Mouse (Mus musculus) midbrain, embryonic 11.5 days (tissue): ENCODE results near the gene Cox20. TPM values are rescaled to one million over a fixed set of nuclear protein-coding genes. Genes with fewer than 3 reads are reported as not detected.
"Not testable (repeated sequence)": the region's sequence is repeated elsewhere in the genome, so short reads cannot be mapped to it uniquely, and the experiment has no call there.

Source experiments
- ATAC-seq: fragments of 200-750 bp; cut with Nextera tagmentation; 2 replicates; pipeline ENCODE4 v1.8.0; 2017; ENCODE audit warnings: moderate TSS enrichment, moderate library complexity; ENCODE audit not compliant: low FRiP score
- DNase-seq: peaks from one replicate; pipeline ENCODE4 v3.0.0; 2015; ENCODE audit warnings: low spot score; ENCODE audit errors: missing footprints
- H3K27ac ChIP-seq: fragments of 300-500 bp; sonication (generic); 2 replicates; pipeline ENCODE4 v1.5.1; 2014; ENCODE audit warnings: low read depth, low read length
- H3K27me3 ChIP-seq: fragments of 300-500 bp; sonication (generic); 2 replicates; pipeline ENCODE4 v1.6.1; 2014; ENCODE audit warnings: mild to moderate bottlenecking, low read length, moderate library complexity, mixed read lengths; ENCODE audit not compliant: control insufficient read depth, insufficient read depth
- H3K36me3 ChIP-seq: fragments of 300-500 bp; sonication (generic); 2 replicates; pipeline ENCODE4 v1.6.1; 2014; ENCODE audit warnings: mild to moderate bottlenecking, low read length, moderate library complexity, mixed read lengths; ENCODE audit not compliant: control insufficient read depth, insufficient read depth
- H3K4me1 ChIP-seq: fragments of 300-500 bp; sonication (generic); 2 replicates; pipeline ENCODE4 v1.6.1; 2014; ENCODE audit warnings: low read length; ENCODE audit not compliant: control insufficient read depth, insufficient read depth
- H3K4me2 ChIP-seq: fragments of 300-500 bp; sonication (generic); 2 replicates; pipeline ENCODE4 v1.6.1; 2014; ENCODE audit warnings: mild to moderate bottlenecking, moderate library complexity
- H3K4me3 ChIP-seq: fragments of 300-500 bp; sonication (generic); 2 replicates; pipeline ENCODE4 v1.5.1; 2014; ENCODE audit warnings: low read depth, low read length
- H3K9ac ChIP-seq: fragments of 300-500 bp; sonication (generic); 2 replicates; pipeline ENCODE4 v1.6.1; 2014; ENCODE audit warnings: low read length
- H3K9me3 ChIP-seq: fragments of 300-500 bp; sonication (generic); 2 replicates; pipeline ENCODE4 v1.6.1; 2016; ENCODE audit warnings: low read length; ENCODE audit not compliant: control insufficient read depth
- WGBS: fragments of 180-500 bp; shearing (Covaris S2); extraction: QIAGEN DNeasy Blood & Tissue Kit; methylation state at CpG from one replicate; pipeline ENCODE4 v1.1.7; 2014; 5-methylcytosine and 5-hydroxymethylcytosine counted together
- polyA plus RNA-seq: library from polyadenylated mRNA; unstranded; fragments of >200 nt; fragmentation: Nextera tagmentation; extraction: Ambion mirVana; gene quantifications from 2 replicates; pipeline ENCODE4 v1.2.1, GENCODE M21; 2014

Cox20 gene
- 123 and 126 TPM in 2 replicates for polyA plus RNA-seq

GRCm38 (mm10) chr1:178318389-178319184 lies at the start of gene Cox20:
Cox20 (plus strand) TSS chr1:178319130.
- peak; percentile 96 for ATAC-seq
- WGBS = under 1% methylated on average over 83 of the region's 83 CpGs

DNA sequence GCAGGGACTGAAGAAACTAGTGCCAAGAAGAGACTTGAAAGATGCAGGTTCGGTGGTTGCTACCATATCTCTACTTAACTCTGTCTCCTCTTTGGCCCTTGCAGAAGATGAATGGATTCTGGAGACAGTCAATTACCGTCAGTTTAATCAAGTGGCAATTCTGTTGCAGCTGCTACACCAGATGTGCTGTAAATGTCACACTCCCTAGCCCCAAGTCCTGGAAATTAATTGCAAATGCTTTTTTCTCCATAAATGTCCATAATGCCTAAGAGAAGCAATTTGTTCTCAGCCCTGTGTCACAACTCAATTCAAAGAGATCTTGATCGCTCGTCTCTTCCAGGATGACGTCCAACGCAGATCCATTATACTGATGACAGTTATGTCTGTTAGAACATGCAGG lies 48.3 kb upstream of the Cox20 start:
- H3K4me3 ChIP-seq = no peak overlapping the region
- no peak overlapping the region for H3K9ac ChIP-seq
- ATAC-seq (no peak), DNase-seq (no peak)
- H3K27ac ChIP-seq = no peak overlapping the region
- no peaks in the 10 kb centered on the region for H3K27me3 ChIP-seq
- no peaks in the 10 kb centered on the region for H3K9me3 ChIP-seq
- no peaks in the 10 kb centered on the region for H3K36me3 ChIP-seq
- no peaks in the 10 kb centered on the region for H3K4me1 ChIP-seq
- 93% methylated on average over 6 of the region's 6 CpGs for WGBS
- H3K4me2 ChIP-seq = no peak overlapping the region

More at GRCm38 (mm10) chr1:178318389-178319184, at the start of gene Cox20:
- no peaks in the 10 kb centered on the region for H3K9me3 ChIP-seq
- H3K4me2 ChIP-seq = peak within 1 kb of the TSS; percentile 87
- peaks cover 15% of the 10 kb centered on the region; the same call in 1 of the 2 replicates for H3K36me3 ChIP-seq
- H3K9ac ChIP-seq = peak within 1 kb of the TSS; percentile 98
- H3K4me3 ChIP-seq = peak within 1 kb of the TSS; percentile 49
- H3K27ac ChIP-seq = peak within 1 kb of the TSS; percentile 100
- H3K27me3 ChIP-seq = no peaks in the 10 kb centered on the region
- H3K4me1 ChIP-seq = peaks cover 18% of the 10 kb centered on the region
- DNase-seq = peak; percentile 100

DNA sequence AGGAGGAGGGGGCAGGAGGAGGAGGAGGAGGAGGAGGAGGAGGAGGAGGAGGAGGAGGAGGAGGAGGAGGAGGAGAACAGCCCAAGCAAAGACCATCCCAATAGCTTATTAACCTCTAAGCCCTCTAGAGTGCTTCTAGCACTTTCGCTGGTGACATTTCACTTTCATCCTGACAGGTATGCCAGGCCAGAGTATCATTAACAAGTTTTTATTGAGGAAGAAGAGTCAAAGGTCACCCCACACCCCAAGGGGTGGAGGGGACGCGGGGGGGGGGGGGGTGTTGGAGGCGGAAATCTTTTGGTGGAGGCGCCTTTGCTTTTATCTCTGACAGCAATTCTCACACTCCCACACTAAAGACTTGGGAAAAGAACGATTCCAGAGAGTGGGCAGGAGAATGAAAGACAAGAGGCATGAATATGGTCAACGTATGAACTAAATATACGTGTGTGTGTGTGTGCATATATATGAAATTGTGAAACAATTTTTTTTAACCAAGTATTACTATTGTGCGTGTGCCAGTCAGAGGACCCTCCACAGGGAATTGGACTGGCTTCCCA lies 43.7 kb upstream of the Cox20 start:
- Histone ChIP-seq H3K9ac (no peak overlapping the region), H3K4me3 (peak overlapping the region; percentile 55; the same call in 1 of the 2 replicates), H3K36me3 (no peaks in the 10 kb centered on the region), H3K27me3 (peaks cover 3% of the 10 kb centered on the region; the same call in 1 of the 2 replicates), H3K9me3 (no peaks in the 10 kb centered on the region), H3K27ac (no peak overlapping the region), H3K4me1 (no peaks in the 10 kb centered on the region), H3K4me2 (no peak overlapping the region; the same call in 1 of the 2 replicates)
- 66% methylated on average over 9 of the region's 9 CpGs for WGBS
- peak; percentile 3; the same call in 1 of the 2 replicates for ATAC-seq
- peak; percentile 90 for DNase-seq

- peak overlapping the region; percentile 78 for H3K4me2 ChIP-seq
- 7% methylated on average over 11 of the region's 11 CpGs for WGBS
- DNase-seq (peak; percentile 97), ATAC-seq (peak; percentile 65)
- H3K9ac ChIP-seq = peak overlapping the region; percentile 82
- H3K27ac ChIP-seq = no peak overlapping the region
- peaks cover 3% of the 10 kb centered on the region; the same call in 1 of the 2 replicates for H3K27me3 ChIP-seq
- H3K4me3 ChIP-seq = peak overlapping the region; percentile 55
- no peaks in the 10 kb centered on the region for H3K36me3 ChIP-seq
- no peaks in the 10 kb centered on the region for H3K4me1 ChIP-seq
- H3K9me3 ChIP-seq = no peaks in the 10 kb centered on the region
Measured at GRCm38 (mm10) chr1:178275738-178276053, 43.2 kb upstream of the Cox20 start.

GRCm38 (mm10) chr1:178276054-178276911 lies 42.6 kb upstream of the Cox20 start:
- H3K27me3 ChIP-seq = peaks cover 3% of the 10 kb centered on the region; the same call in 1 of the 2 replicates
- H3K36me3 ChIP-seq = no peaks in the 10 kb centered on the region
- peak; percentile 92 for ATAC-seq
- H3K27ac ChIP-seq = no peak overlapping the region
- H3K4me2 ChIP-seq = peak overlapping the region; percentile 78
- WGBS = under 1% methylated on average over 81 of the region's 87 CpGs
- no peaks in the 10 kb centered on the region for H3K4me1 ChIP-seq
- H3K9me3 ChIP-seq = no peaks in the 10 kb centered on the region
- peak overlapping the region; percentile 82 for H3K9ac ChIP-seq
- peak overlapping the region; percentile 55 for H3K4me3 ChIP-seq
- DNase-seq = no peak

DNA sequence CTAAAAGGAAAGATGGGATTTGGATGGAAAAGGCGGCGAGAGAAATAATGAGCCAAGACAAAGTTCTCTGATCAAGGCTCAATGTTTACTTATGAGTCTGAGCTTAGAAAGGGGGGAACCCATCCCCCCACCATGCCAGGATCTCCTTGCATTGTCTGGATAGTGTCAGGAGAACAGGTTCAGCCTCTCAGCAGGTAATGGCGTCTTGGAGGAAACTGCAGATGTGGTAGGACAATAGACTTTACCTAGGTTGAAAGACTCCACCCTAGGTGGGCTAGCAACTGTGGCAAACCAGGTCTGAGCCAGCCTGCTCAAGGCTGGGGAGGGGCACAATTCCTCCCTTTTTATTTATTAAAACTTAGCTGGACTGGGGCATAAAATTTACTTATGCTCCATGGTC lies 35.6 kb upstream of the Cox20 start:
- not testable (repeated sequence) for ATAC-seq, H3K4me3 ChIP-seq, H3K4me2 ChIP-seq, DNase-seq, H3K27me3 ChIP-seq, H3K9ac ChIP-seq, H3K36me3 ChIP-seq, H3K9me3 ChIP-seq, H3K4me1 ChIP-seq, H3K27ac ChIP-seq
- WGBS = 75% methylated on average over 3 of the region's 3 CpGs

DNA sequence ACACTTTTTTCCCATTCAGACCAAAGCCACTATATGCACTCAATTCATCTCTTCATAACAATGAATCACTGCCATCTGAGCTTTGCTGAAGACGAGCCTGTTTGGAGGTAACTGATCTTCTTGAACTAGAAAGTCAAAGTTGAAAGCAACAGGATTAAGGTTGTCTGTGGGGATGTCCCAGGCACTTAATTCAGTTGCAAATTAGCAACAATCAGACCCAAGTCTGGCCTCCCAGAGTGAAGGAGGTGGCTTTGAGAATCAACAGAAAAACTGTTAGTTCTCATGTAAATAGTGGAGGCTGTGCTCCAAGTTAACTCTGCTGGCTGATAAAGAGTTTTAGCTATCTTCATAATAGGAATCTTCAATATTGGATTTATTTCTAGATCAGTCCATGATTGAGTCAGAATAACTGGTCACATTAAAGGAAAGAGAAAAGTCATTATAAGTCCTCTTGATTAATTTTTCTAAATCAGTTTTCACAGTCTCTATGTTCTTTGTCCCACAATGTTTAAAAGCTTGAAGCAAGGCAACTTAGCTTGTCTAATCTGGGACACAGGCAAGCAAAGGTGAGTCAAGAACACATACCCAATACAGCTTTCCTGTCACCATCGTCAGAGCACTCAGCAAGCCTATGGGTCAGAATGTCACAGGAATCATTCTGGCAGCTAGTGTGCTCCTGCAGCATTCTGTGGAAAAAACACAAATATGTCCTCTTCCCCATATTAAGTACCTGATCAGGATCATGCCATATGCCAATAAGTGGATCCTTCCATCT lies 34.8 kb upstream of the Cox20 start:
- Histone ChIP-seq H3K9me3 (no peaks in the 10 kb centered on the region), H3K9ac (no peak overlapping the region), H3K27me3 (no peaks in the 10 kb centered on the region), H3K27ac (no peak overlapping the region), H3K4me2 (no peak overlapping the region), H3K4me1 (no peaks in the 10 kb centered on the region), H3K36me3 (no peaks in the 10 kb centered on the region), H3K4me3 (no peak overlapping the region)
- DNase-seq (no peak), ATAC-seq (no peak)
- WGBS = 62% methylated on average over 2 of the region's 2 CpGs

DNA sequence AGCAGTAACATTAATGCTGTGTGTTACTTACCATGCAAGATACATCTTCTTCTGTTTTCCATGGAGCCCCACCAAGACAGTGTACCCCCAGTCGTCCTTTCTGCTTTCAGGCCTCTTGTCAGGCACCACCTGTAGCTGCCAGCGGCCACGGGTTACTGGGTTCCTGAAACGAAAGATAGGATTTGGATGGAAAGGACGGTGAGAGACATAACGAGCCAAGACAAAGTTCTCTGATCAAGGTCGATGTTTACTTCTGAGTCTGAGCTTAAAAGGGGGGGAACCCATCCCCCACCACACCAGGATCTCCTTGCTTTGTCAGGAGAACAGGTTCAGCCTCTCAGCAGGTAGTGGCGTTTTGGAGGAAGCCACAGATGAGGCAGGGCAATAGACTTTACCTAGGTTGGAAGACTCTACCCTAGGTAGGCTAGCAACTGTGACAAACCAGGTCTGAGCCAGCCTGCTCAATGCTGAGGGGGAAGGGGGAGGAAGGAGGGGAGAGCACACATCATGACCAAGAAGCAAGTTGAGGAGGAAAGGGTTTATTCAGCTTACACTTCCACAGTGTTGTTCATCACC lies 31.2 kb upstream of the Cox20 start:
- DNase-seq (no peak), ATAC-seq (no peak)
- 61% methylated on average over 8 of the region's 8 CpGs for WGBS
- no peaks in the 10 kb centered on the region for H3K9me3 ChIP-seq
- no peak overlapping the region for H3K9ac ChIP-seq
- H3K27me3 ChIP-seq = no peaks in the 10 kb centered on the region
- no peak overlapping the region for H3K4me3 ChIP-seq
- no peak overlapping the region for H3K4me2 ChIP-seq
- H3K4me1 ChIP-seq = no peaks in the 10 kb centered on the region
- H3K27ac ChIP-seq = no peak overlapping the region
- H3K36me3 ChIP-seq = no peaks in the 10 kb centered on the region
